In genomic region chr7:48132247-48132646, GRCm38 (mm10) we compare ENCODE assay signal across 9 mouse cellular contexts. TPM values are rescaled to one million over a fixed set of nuclear protein-coding genes. Genes with fewer than 3 reads are reported as not detected.
DNase-seq lines count a peak whose midpoint lies in the region; ATAC-seq and TF ChIP-seq lines count a peak whose summit lies in the region.
"Not testable (repeated sequence)": the region's sequence is repeated elsewhere in the genome, so short reads cannot be mapped to it uniquely, and the experiment has no call there.
"Had no signal": no experiment of that assay in that cellular context is flagged by ENCODE, and none has a peak within 500 bp of the region (broad histone marks: within the 10 kb centered on the region; RNA-seq: fewer than 3 reads in every experiment).

No protein-coding gene starts in this region.

- H3K27me3 ChIP-seq in embryonic facial prominence, embryonic 15.5 days; heart, embryonic 14.5 days (ENCODE audit: control insufficient read depth, insufficient read depth, low read length); intestine, embryonic 14.5 days (replicated peaks; ENCODE audit: control insufficient read depth, insufficient read depth, low read length); lung, embryonic 15.5 days; myocyte (ENCODE audit: control insufficient read depth, insufficient read depth, insufficient read length); stomach, embryonic 15.5 days (replicated peaks): not testable (repeated sequence)

- H3K9me3 ChIP-seq in embryonic facial prominence, embryonic 15.5 days (replicated peaks); heart, embryonic 14.5 days (ENCODE audit: control insufficient read depth, low read length); intestine, embryonic 14.5 days (ENCODE audit: control insufficient read depth, low read length); lung, embryonic 15.5 days; stomach, embryonic 15.5 days: not testable (repeated sequence)

- H3K4me1 ChIP-seq in embryonic facial prominence, embryonic 15.5 days; heart, embryonic 14.5 days (ENCODE audit: control insufficient read depth in 2 of 2, insufficient read depth in 2 of 2, low read length in 2 of 2); intestine, embryonic 14.5 days (replicated peaks; ENCODE audit: control insufficient read depth, insufficient read depth, low read length); lung, embryonic 15.5 days; stomach, embryonic 15.5 days: not testable (repeated sequence)

- H3ac ChIP-seq in myocyte (ENCODE audit: control insufficient read depth, insufficient read length), result not testable (repeated sequence)

- intact Hi-C loops in left cerebral cortex, adult 2 months (cut with DNase I), result not testable (repeated sequence)

- ATAC-seq in activated CD4-positive, CD25-positive, alpha-beta regulatory T cell, adult 4 months, result peak; percentile 40
- ATAC-seq in embryonic facial prominence, embryonic 15.5 days (ENCODE audit: insufficient number of reproducible peaks, low FRiP score, low TSS enrichment, low read depth); heart, embryonic 14.5 days (ENCODE audit: insufficient number of reproducible peaks, insufficient read depth, low FRiP score, low read depth); lung, embryonic 15.5 days (ENCODE audit: borderline replicate concordance, extremely low read depth, low FRiP score, low TSS enrichment); stomach, embryonic 15.5 days (ENCODE audit: insufficient read depth, low FRiP score, low read depth): not testable (repeated sequence)
- peak; percentile 87 for ATAC-seq in intestine, embryonic 14.5 days (replicated peaks; ENCODE audit: low FRiP score, low TSS enrichment, low read depth)

- H3K27ac ChIP-seq in embryonic facial prominence, embryonic 15.5 days (replicated peaks); left cerebral cortex, adult 2 months; stomach, embryonic 15.5 days: not testable (repeated sequence)
- H3K27ac ChIP-seq in heart, embryonic 14.5 days (replicated peaks in 1 of 2; ENCODE audit: control insufficient read depth in 1 of 2, insufficient read depth in 1 of 2, low read depth in 2 of 2, low read length in 2 of 2), result peak overlapping the region in 1 of 2 experiments; percentile 79; a peak in 1 of 4 replicates
- H3K27ac ChIP-seq in intestine, embryonic 14.5 days (ENCODE audit: low read depth), result peak overlapping the region; percentile 90; the same call in 1 of the 2 replicates
- H3K27ac ChIP-seq in lung, embryonic 15.5 days, result peak overlapping the region; percentile 91; the same call in 1 of the 2 replicates

- H3K4me3 ChIP-seq in embryonic facial prominence, embryonic 15.5 days (replicated peaks), result peak overlapping the region; percentile 48
- peak overlapping the region in 1 of 2 experiments; percentile 39; a peak in 3 of 4 replicates for H3K4me3 ChIP-seq in heart, embryonic 14.5 days (ENCODE audit: control insufficient read depth in 1 of 2, insufficient read depth in 1 of 2, low read depth in 1 of 2, low read length in 2 of 2)
- H3K4me3 ChIP-seq in intestine, embryonic 14.5 days (ENCODE audit: low read depth, low read length), result peak overlapping the region; percentile 35
- not testable (repeated sequence) for H3K4me3 ChIP-seq in left cerebral cortex, adult 2 months
- H3K4me3 ChIP-seq in lung, embryonic 15.5 days, result peak overlapping the region; percentile 48
- peak overlapping the region; percentile 27 for H3K4me3 ChIP-seq in myocyte
- peak overlapping the region; percentile 49 for H3K4me3 ChIP-seq in stomach, embryonic 15.5 days (replicated peaks)

- not testable (repeated sequence) for H3K36me3 ChIP-seq in embryonic facial prominence, embryonic 15.5 days; heart, embryonic 14.5 days (ENCODE audit: control insufficient read depth, insufficient read depth, low read length); intestine, embryonic 14.5 days (ENCODE audit: control insufficient read depth, insufficient read depth, low read length); lung, embryonic 15.5 days; myocyte (ENCODE audit: control insufficient read depth, insufficient read depth); stomach, embryonic 15.5 days

- TF ChIP-seq POLR2A in myocyte (IDR thresholded peaks at IDR 0.05; ENCODE audit: insufficient read length, low read depth), result not testable (repeated sequence)

- not testable (repeated sequence) for DNase-seq in intestine, embryonic 14.5 days (ENCODE audit: low spot score); left cerebral cortex, adult 2 months (ENCODE audit: extremely low spot score in 1 of 2, low spot score in 2 of 2)

- peak overlapping the region; percentile 53 for H3K4me2 ChIP-seq in embryonic facial prominence, embryonic 15.5 days (replicated peaks)
- peak overlapping the region; percentile 60 for H3K4me2 ChIP-seq in heart, embryonic 14.5 days (ENCODE audit: low read length)
- peak overlapping the region; percentile 40; the same call in 1 of the 2 replicates for H3K4me2 ChIP-seq in intestine, embryonic 14.5 days (ENCODE audit: low read length)
- peak overlapping the region; percentile 54 for H3K4me2 ChIP-seq in lung, embryonic 15.5 days
- peak overlapping the region; percentile 69 for H3K4me2 ChIP-seq in myocyte (ENCODE audit: low read depth)
- H3K4me2 ChIP-seq in stomach, embryonic 15.5 days, result peak overlapping the region; percentile 55; the same call in 1 of the 2 replicates

- not testable (repeated sequence) for H3K9ac ChIP-seq in embryonic facial prominence, embryonic 15.5 days; intestine, embryonic 14.5 days (ENCODE audit: low read length); lung, embryonic 15.5 days; stomach, embryonic 15.5 days
- H3K9ac ChIP-seq in heart, embryonic 14.5 days (ENCODE audit: low read length), result peak overlapping the region; percentile 74; the same call in 1 of the 2 replicates

- TF ChIP-seq CTCF in left cerebral cortex, adult 2 months (IDR thresholded peaks at IDR 0.05), result peak; percentile 39

- H3K79me2 ChIP-seq in myocyte (ENCODE audit: control insufficient read depth, insufficient read depth), result not testable (repeated sequence)

- under 1% methylated on average over 6 of the region's 7 CpGs for WGBS in embryonic facial prominence, embryonic 15.5 days
- under 1% methylated on average over 4 of the region's 7 CpGs for WGBS in heart, embryonic 14.5 days
- 1% methylated on average over 4 of the region's 7 CpGs for WGBS in intestine, embryonic 14.5 days
- 0% methylated on average over 4 of the region's 7 CpGs for WGBS in lung, embryonic 15.5 days
- 2% methylated on average over 6 of the region's 7 CpGs for WGBS in stomach, embryonic 15.5 days

RNA-seq across cellular contexts. Expression of gene Mrgprb5, which starts 36.6 kb away (rescaled TPM):
- not detected for polyA plus RNA-seq in activated CD4-positive, CD25-positive, alpha-beta regulatory T cell, adult 4 months (2017; shearing (Covaris generic))
- not detected in 2 replicates for polyA plus RNA-seq in embryonic facial prominence, embryonic 15.5 days (2015; fragmentation: Nextera tagmentation; extraction: Ambion mirVana)
- not detected in 2 replicates for polyA plus RNA-seq in heart, embryonic 14.5 days (2014; fragmentation: Nextera tagmentation; extraction: Ambion mirVana)
- not detected in 2 replicates for polyA plus RNA-seq in intestine, embryonic 14.5 days (2014; fragmentation: Nextera tagmentation; extraction: Ambion mirVana)
- total RNA-seq in left cerebral cortex, adult 2 months (2021), result not detected
- not detected in 2 replicates for polyA plus RNA-seq in lung, embryonic 15.5 days (2015; fragmentation: Nextera tagmentation; extraction: Ambion mirVana)
- polyA plus RNA-seq in myocyte (2012; fragmentation: generic; extraction: Trizol), result not detected
- polyA plus RNA-seq in stomach, embryonic 15.5 days (2015; fragmentation: Nextera tagmentation; extraction: Ambion mirVana), result not detected in 2 replicates
- polyA plus RNA-seq: gonadal fat pad, adult 2 months had no signal
